Mouse (Mus musculus) thymus, postnatal 36 days (tissue): ENCODE results near the gene Fabp2.
"Not testable (repeated sequence)": the region's sequence is repeated elsewhere in the genome, so short reads cannot be mapped to it uniquely, and the experiment has no call there.

ENCODE experiments used
- DNase-seq, 2 experiments: peaks; one replicate each; pipeline ENCODE4 v3.0.0; 2022; ENCODE audit warnings: mixed read lengths in 2 of 2

Gene Fabp2

DNA sequence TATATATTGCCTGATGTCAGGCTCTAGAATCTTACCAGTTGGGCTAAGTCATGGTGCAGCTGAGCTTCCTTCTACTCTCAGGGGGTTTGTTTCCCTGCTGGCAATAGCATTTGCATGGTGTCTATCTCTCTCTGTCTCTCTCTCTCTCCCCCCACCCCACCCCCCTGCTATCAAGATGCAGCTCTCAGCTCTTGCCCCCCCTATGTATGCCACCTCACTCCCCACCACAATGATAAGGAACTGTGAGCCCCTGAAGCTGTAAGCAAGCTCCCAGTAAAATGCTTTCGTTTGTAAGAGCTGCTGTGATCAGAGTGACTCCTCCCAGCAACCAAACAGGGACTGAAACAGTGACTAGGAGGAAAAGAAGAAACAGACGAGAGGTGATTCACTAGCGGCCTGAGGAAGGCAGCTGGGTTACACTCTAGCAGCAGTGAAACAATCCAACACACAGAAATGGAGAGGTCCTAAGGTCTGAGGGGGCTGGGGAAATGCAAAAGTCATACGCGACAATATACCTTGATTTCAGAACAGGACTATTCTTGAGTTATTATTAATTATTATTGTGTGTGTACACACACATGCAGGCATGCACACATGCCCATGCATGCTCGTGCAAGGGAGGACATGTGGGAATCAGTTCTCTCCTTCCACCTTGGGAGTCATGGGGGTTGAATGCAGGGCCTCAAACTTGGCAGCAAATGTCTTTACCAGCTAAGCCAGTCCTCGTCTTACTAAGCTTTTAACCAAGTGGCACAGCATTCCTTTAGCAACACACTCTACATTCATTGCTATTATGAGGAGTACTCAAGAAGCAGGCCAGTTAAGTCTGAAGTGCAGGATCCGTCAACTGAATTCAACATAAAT, 25.9 kb downstream of the Fabp2 start:
- no peak for DNase-seq

GRCm38 (mm10) chr3:122921676-122922527, 27.0 kb downstream of the Fabp2 start:
- no peak for DNase-seq

GRCm38 (mm10) chr3:122923147-122923546, 28.3 kb downstream of the Fabp2 start:
- no peak for DNase-seq

DNA sequence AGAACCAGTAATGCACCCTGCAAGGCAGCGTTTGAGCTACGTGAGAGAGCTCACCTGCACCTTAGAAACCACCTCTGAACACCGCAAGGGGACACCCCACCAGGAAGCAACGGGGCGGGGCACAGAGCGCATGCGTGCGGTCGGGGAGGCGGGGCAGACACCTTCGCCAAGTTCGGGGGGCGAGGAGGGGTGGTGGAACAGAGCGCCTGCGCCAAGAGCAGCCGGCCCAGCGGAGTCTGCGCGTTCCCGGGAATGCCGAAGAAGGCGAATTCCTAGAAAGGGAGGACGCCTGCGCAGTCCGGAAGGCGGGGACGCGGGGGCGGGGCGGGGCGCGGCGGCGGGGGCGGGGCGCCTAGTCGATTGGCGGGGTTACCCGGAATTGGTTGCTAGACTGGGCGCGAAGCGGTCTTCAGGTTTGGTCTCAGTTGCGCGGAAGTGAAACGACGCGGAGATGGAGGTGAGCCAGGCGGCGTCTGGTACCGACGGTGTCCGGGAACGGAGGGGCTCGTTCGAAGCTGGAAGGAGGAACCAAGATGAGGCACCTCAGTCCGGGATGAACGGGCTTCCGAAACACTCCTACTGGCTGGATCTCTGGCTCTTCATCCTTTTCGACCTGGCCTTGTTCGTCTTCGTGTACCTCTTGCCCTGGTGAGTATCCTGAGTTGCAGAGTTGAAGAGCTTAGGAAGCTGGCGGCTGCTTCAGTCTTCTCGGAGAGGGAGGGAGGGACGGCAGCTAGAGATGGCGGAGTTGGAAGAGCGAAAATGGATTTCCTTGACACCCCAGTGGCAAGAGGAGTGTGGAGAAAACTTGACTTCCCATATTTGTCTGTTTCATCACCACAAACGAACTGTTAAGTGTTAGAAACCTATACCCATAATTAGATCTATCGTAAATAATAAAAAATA, 29.4 kb downstream of the Fabp2 start, which contains the start of gene 1810037I17Rik:
Gene 1810037I17Rik, plus strand, starts transcription at position 195 of the 906 bp plus-strand sequence.
- DNase-seq = peak; percentile 96 to 97

GRCm38 (mm10) chr3:122929723-122930122, 34.9 kb downstream of the Fabp2 start:
- no peak for DNase-seq

- DNase-seq = no peak
Observed at GRCm38 (mm10) chr3:122932466-122932865, 37.6 kb downstream of the Fabp2 start.

GRCm38 (mm10) chr3:122937176-122937575, 42.3 kb downstream of the Fabp2 start:
- not testable (repeated sequence) for DNase-seq

DNA sequence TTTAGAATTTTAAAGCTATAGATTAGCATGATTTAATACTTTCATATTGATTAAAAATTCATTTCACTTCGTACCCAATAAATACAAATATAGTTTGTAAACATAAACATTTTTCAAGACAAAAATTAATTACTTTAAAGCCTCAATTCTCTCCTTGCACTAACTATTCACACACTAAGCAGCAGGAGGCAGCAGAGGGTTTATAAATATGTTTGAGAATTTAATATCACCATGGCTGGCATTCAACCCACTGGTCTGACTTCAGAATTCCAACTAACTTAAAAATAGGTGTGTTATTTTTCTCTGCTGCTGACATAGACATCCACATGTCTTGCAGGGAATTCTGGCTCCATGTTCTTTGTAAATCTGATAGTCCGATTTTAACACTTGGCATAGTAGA, 44.3 kb downstream of the Fabp2 start:
- DNase-seq = no peak

DNA sequence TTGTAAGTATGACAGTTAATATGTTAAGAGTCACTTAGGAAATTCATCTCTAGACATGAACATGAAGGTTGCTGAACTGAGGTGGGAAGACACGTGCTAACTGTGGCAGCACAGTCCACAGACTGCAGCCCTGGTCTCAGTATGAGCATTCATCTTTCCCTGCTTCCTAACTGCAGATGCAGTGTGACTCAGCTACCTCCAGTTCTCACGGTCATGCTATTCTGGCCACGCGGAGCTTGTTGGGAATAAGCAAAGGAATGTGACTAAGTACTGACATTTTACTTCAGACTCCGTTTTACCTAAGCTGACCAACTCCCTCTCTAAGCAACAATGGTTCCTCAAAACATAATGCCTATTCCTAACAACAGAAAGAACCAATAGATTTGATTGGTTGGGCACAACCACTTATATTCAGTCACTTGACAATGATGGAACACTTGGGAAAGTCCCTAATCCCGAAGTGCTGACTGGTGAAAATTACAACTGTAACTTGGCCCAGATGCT, 48.6 kb downstream of the Fabp2 start:
- DNase-seq = no peak
